Mouse (Mus musculus) right cerebral cortex, adult 2 months (tissue): ENCODE measurements around the gene Lrit2.

Source experiments
- DNase-seq, 2 experiments: peaks; one replicate each; pipeline ENCODE4 v3.0.0; 2021 to 2022; ENCODE audit warnings: low spot score in 2 of 2

Gene Lrit2

GRCm38 (mm10) chr14:37111371-37111770, 43.6 kb downstream of the Lrit2 start:
- DNase-seq = no peak

DNA sequence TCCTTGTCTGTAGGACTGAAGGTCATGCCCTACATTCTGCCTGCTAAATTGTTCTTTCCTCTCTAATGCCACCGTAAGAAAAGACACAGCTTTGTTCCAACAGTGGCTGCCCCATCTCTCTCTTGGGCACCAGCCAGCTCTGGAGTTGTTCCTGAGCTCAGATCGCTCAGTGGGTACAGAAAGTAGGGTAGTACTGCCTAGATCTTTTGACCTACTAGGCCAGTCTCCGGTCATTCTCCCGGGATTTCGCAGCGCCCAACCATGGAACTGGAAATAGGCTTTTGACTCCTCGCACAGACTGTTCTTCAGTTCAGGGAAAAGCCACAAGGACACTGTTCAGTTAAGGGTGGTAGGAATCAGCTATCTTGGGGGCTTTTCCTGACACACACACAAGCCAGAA, 45.2 kb downstream of the Lrit2 start:
- DNase-seq = no peak

- no peak for DNase-seq
Observed at GRCm38 (mm10) chr14:37113922-37114321, 46.2 kb downstream of the Lrit2 start, which contains the start of gene 2610528A11Rik. 2610528A11Rik (minus strand) TSS chr14:37114022.

GRCm38 (mm10) chr14:37119233-37119632, 51.5 kb downstream of the Lrit2 start:
- no peak for DNase-seq
